Comparison of ENCODE assay signal across 1 mouse cellular context in the genomic region with DNA sequence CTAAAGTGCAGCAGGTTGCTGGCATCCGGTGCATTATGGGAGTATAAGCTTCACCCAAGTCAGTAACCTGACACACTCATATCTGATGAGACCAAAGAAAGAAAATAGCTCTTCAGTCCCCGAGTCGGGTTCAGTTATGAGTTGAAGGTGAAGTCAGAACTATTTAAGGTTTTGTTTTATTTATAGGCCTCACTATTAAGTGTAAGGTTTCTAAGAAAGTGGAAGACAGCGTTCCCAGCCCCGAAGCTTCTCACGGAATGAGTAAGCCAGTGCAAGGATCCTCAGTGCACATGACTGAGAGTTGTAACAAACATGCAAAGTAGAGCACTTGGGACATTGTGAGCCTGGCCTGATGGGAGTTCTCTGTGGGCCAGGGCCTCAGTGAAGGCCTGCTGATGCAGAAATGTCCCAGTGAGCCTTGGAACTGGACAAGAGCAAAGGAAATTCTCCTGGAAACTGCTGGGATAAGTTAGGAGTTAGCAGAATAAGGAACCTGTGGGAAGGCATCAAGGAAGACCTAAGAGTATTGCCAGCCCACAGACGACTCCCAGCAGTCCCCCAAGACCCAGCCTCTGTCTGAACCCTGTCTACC.
TF ChIP-seq lines count a peak whose summit lies in the region.

No protein-coding gene starts in this region.

TF ChIP-seq in CH12.LX, 34 proteins besides CTCF, POLR2A, EP300 and RAD21 (continued from another document):
- TF ChIP-seq KAT2A (IDR thresholded peaks at IDR 0.05; ENCODE audit: insufficient replicate concordance, low read length), result no peak; the same call in 1 of the 2 replicates
